Mouse (Mus musculus) central nervous system, embryonic 14 days (tissue): ENCODE data around the gene Fbxo10. TPM values are rescaled to one million over a fixed set of nuclear protein-coding genes. Genes with fewer than 3 reads are reported as not detected.

ENCODE experiments used
- polyA plus RNA-seq: library from polyadenylated mRNA; depleted of rRNA; stranded (reverse); fragments of >200 nt; gene quantifications from 2 replicates; pipeline ENCODE4 v1.2.3, GENCODE M21; 2012; rRNA removed

Fbxo10 gene
- 28.6 and 30.8 TPM in 2 replicates for polyA plus RNA-seq

DNA sequence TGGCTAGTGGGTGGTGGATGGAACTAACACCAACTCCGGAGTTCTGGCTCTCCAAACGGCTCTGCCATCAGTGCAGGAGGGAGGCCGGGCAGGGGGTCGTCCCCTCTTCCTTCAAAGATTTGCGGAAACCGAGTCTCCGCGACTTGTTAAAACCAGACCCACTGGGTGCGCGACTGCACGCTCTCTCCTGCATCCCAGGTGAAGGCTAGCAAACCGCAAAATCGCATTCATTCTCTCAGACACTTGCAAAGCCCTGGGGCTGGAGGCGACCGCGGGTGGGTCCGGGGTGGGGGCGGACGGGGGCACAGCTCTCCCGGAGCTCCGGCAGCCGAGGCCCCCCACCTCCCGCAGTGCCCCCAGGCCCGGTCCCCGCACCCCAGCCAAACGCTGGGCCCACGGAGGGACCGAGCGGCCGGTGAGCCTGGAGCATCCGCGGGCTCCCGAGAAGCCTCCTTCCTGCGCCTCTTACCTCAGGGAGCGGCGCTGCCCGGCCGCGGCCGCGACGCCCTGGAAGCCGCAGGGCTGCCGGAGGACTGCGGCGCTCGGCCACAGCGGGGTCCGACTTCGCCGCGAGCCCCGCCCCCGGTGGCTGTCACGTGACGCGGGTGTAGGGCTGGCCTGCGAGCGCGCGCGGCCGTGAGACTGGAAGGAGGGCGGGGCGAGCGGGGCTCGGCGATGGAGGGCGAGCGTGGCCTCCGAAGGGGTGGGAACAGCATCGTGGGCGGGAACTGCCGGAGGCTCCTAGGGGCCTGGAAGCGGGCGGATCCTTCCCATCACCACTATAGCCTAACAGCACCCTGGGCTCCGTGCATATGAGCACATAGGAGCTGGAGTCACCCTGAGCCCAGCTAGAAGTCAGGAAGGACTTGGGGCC lies at the start of gene Fbxo10:
TSS of gene Fbxo10 (minus strand) at position 584 of the 874 bp plus-strand sequence.

GRCm38 (mm10) chr4:45107601-45108277 lies 23.3 kb upstream of the Fbxo10 start, which contains the start of gene Tomm5:
Gene Tomm5 (minus strand): TSS chr4:45108114.

DNA sequence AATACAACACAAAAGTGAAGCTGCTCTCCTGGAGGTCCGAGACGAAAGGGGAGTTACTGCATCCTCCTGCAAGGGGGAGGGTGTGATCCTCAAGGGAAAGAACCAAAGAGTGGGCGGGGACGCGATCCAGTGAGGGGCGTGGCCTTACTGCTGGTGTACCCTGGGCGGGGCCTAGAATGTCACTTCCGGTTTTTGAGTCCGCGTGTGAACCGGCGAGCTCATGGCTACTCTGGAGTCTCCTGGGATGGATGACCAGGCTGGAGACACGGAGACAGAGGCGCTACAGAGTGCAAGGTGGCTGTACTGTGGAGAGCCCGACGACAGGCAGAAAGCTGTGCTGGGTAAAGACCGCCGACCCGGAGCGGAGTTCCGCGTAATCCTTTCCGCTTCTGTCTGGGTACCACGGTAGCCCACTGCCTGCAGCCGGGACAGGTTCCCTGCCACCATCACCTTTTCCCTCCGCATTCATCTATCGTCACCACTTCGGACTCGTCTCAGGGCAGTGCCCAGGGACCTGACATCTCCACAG lies 65.9 kb downstream of the Fbxo10 start, which contains the start of gene Polr1e:
TSS of gene Polr1e (plus strand) at position 132 of the 529 bp plus-strand sequence.

GRCm38 (mm10) chr4:45012105-45012975 lies 72.1 kb downstream of the Fbxo10 start, which contains the start of gene Zbtb5:
Gene Zbtb5 (minus strand): TSS chr4:45012412.

Other genes starting within 250 kb of the Fbxo10 start
- 19.5 and 23.3 TPM in 2 replicates for gene Grhpr, start 103.2 kb downstream of the Fbxo10 start, polyA plus RNA-seq
- gene Zbtb5, start 72.2 kb downstream of the Fbxo10 start, polyA plus RNA-seq = 30.9 and 35.8 TPM in 2 replicates
- 21.3 and 21.8 TPM in 2 replicates for gene Polr1e, start 66.0 kb downstream of the Fbxo10 start, polyA plus RNA-seq
- 140 and 148 TPM in 2 replicates for gene Tomm5, start 23.5 kb upstream of the Fbxo10 start, polyA plus RNA-seq
- gene Frmpd1, start 100.3 kb upstream of the Fbxo10 start, polyA plus RNA-seq = 1.1 and 2.1 TPM in 2 replicates
- 14.2 and 15.5 TPM in 2 replicates for gene Trmt10b, start 212.5 kb upstream of the Fbxo10 start, polyA plus RNA-seq